Mouse (Mus musculus) liver, embryonic 14.5 days (tissue): Measurements from ENCODE around the gene Ahcyl2. TPM values are rescaled to one million over a fixed set of nuclear protein-coding genes. Genes with fewer than 3 reads are reported as not detected.

Experiments used
- ATAC-seq: fragments of 200-750 bp; cut with Nextera tagmentation; 2 replicates; pipeline ENCODE4 v1.8.0; 2017; ENCODE audit warnings: moderate number of reproducible peaks, mild to moderate bottlenecking, moderate library complexity; ENCODE audit not compliant: insufficient read depth
- DNase-seq, 3 experiments: peaks; one replicate each; pipeline ENCODE4 v3.0.0-alpha.2; 2012 to 2013; ENCODE audit warnings: low read depth in 3 of 3, low spot score in 3 of 3
- H3K27ac ChIP-seq: fragments of 300-500 bp; sonication (generic); 2 replicates; pipeline ENCODE4 v1.5.1; 2014; ENCODE audit warnings: moderate library complexity, mild to moderate bottlenecking, control low read depth, inconsistent platforms
- H3K27me3 ChIP-seq: fragments of 300-500 bp; sonication (generic); 2 replicates; pipeline ENCODE4 v1.6.1; 2014; ENCODE audit warnings: mild to moderate bottlenecking, low read length, moderate library complexity; ENCODE audit not compliant: control insufficient read depth, insufficient read depth
- H3K36me3 ChIP-seq: fragments of 300-500 bp; sonication (generic); replicated peaks from 2 replicates; pipeline ENCODE4 v1.6.1; 2014; ENCODE audit warnings: low read depth; ENCODE audit not compliant: control insufficient read depth, insufficient read depth
- H3K4me1 ChIP-seq, 2 experiments: fragments of 200-500 bp in 1 of 2; fragments of 300-500 bp in 1 of 2; sonication (generic) in 1 of 2; replicated peaks; 2 replicates each; pipeline ENCODE4 v1.6.1; 2012 to 2014; ENCODE audit warnings: antibody characterized with exemption in 1 of 2, inconsistent platforms in 1 of 2, low read length in 1 of 2; ENCODE audit not compliant: control insufficient read depth in 2 of 2, insufficient read depth in 2 of 2
- H3K4me2 ChIP-seq: fragments of 300-500 bp; sonication (generic); 2 replicates; pipeline ENCODE4 v1.6.1; 2014; ENCODE audit warnings: low read depth, mild to moderate bottlenecking, control low read depth, moderate library complexity
- H3K4me3 ChIP-seq, 2 experiments: fragments of 200-500 bp in 1 of 2; fragments of 300-500 bp in 1 of 2; sonication (generic) in 1 of 2; 2 replicates each; pipeline ENCODE4 v1.5.1; 2012 to 2014; ENCODE audit warnings: low read depth in 2 of 2, low read length in 2 of 2, mild to moderate bottlenecking in 2 of 2, control low read depth in 1 of 2, inconsistent platforms in 1 of 2, moderate library complexity in 1 of 2; ENCODE audit not compliant: insufficient read depth in 1 of 2
- H3K9ac ChIP-seq: fragments of 300-500 bp; sonication (generic); replicated peaks from 2 replicates; pipeline ENCODE4 v1.6.1; 2014; ENCODE audit warnings: mild to moderate bottlenecking, control low read depth, moderate library complexity
- H3K9me3 ChIP-seq: fragments of 300-500 bp; sonication (generic); 2 replicates; pipeline ENCODE4 v1.6.1; 2016; ENCODE audit warnings: low read length, mixed read lengths; ENCODE audit not compliant: control insufficient read depth
- CTCF ChIP-seq: IDR thresholded peaks from 2 replicates; pipeline ENCODE4 v1.5.1; 2016; ENCODE audit warnings: antibody characterized with exemption, low read depth, control low read depth
- EP300 ChIP-seq: IDR thresholded peaks from 2 replicates; pipeline ENCODE4 v1.6.1; 2016; ENCODE audit warnings: antibody characterized with exemption, low read depth
- WGBS: fragments of 180-500 bp; shearing (Covaris S2); extraction: QIAGEN DNeasy Blood & Tissue Kit; methylation state at CpG from one replicate; pipeline ENCODE4 v1.1.7; 2014; ENCODE audit not compliant: insufficient replicate concordance; 5-methylcytosine and 5-hydroxymethylcytosine counted together
- polyA plus RNA-seq, 2 experiments: library from polyadenylated mRNA; depleted of rRNA in 1 of 2; stranded (reverse) in 1 of 2; unstranded in 1 of 2; fragments of >200 nt; fragmentation: Nextera tagmentation in 1 of 2; extraction: Ambion mirVana in 1 of 2; gene quantifications; 2 replicates each; pipeline versions ENCODE4 v1.2.1 to v1.2.3; 2012 to 2014

Gene Ahcyl2
- polyA plus RNA-seq, 2 experiments, result 3.2 to 4.2 TPM

- H3K9me3 ChIP-seq, result no peaks in the 10 kb centered on the region
- no peaks in the 10 kb centered on the region for H3K36me3 ChIP-seq
- WGBS, result 78% methylated on average over 4 of the region's 4 CpGs
- no peak overlapping the region for H3K4me3 ChIP-seq
- H3K9ac ChIP-seq, result no peak overlapping the region
- no peak for DNase-seq
- no peak overlapping the region for H3K4me2 ChIP-seq
- H3K27ac ChIP-seq, result no peak overlapping the region
- no peaks in the 10 kb centered on the region for H3K27me3 ChIP-seq
- ATAC-seq, result no peak
- H3K4me1 ChIP-seq, result peaks cover 0 to 4% of the 10 kb centered on the region in 2 experiments; a peak in 2 of 4 replicates
- TF ChIP-seq EP300, result no peak
These were observed 109.0 kb downstream of the Ahcyl2 start for GRCm38 (mm10) chr6:29876782-29877181.

GRCm38 (mm10) chr6:29879579-29879978 lies 111.8 kb downstream of the Ahcyl2 start:
- no peak overlapping the region for H3K4me3 ChIP-seq
- TF ChIP-seq CTCF (no peak), EP300 (no peak)
- no peaks in the 10 kb centered on the region for H3K9me3 ChIP-seq
- H3K27me3 ChIP-seq, result no peaks in the 10 kb centered on the region
- no peak for ATAC-seq
- H3K4me1 ChIP-seq, result no peaks in the 10 kb centered on the region
- no peaks in the 10 kb centered on the region for H3K36me3 ChIP-seq
- no peak overlapping the region for H3K27ac ChIP-seq
- no peak overlapping the region for H3K4me2 ChIP-seq
- no peak overlapping the region for H3K9ac ChIP-seq
- DNase-seq, result no peak

- H3K36me3 ChIP-seq, result no peaks in the 10 kb centered on the region
- no peak overlapping the region for H3K4me2 ChIP-seq
- no peak overlapping the region for H3K27ac ChIP-seq
- H3K9ac ChIP-seq, result no peak overlapping the region
- no peak for ATAC-seq
- no peaks in the 10 kb centered on the region for H3K9me3 ChIP-seq
- 72% methylated on average over 3 of the region's 3 CpGs for whole genome bisulfite sequencing
- no peak for DNase-seq
- H3K27me3 ChIP-seq, result no peaks in the 10 kb centered on the region
- no peaks in the 10 kb centered on the region for H3K4me1 ChIP-seq
- TF ChIP-seq EP300 (no peak), CTCF (no peak)
- H3K4me3 ChIP-seq, result no peak overlapping the region
These were observed 113.0 kb downstream of the Ahcyl2 start for GRCm38 (mm10) chr6:29880796-29881195.

GRCm38 (mm10) chr6:29881936-29882335 lies 114.1 kb downstream of the Ahcyl2 start:
- Histone ChIP-seq H3K4me1 (no peaks in the 10 kb centered on the region), H3K27me3 (no peaks in the 10 kb centered on the region), H3K36me3 (no peaks in the 10 kb centered on the region), H3K4me3 (no peak overlapping the region), H3K4me2 (no peak overlapping the region), H3K9ac (no peak overlapping the region), H3K9me3 (no peaks in the 10 kb centered on the region), H3K27ac (no peak overlapping the region)
- 86% methylated on average over 2 of the region's 2 CpGs for WGBS
- no peak for ATAC-seq
- DNase-seq, result no peak
- TF ChIP-seq EP300 (no peak), CTCF (no peak)

GRCm38 (mm10) chr6:29882870-29883269 lies 115.1 kb downstream of the Ahcyl2 start:
- no peak for ATAC-seq
- 69% methylated on average over 6 of the region's 6 CpGs for WGBS
- DNase-seq, result no peak
- Histone ChIP-seq H3K9me3 (no peaks in the 10 kb centered on the region), H3K4me2 (no peak overlapping the region), H3K9ac (no peak overlapping the region), H3K4me3 (no peak overlapping the region), H3K27me3 (no peaks in the 10 kb centered on the region), H3K4me1 (no peaks in the 10 kb centered on the region), H3K36me3 (no peaks in the 10 kb centered on the region), H3K27ac (no peak overlapping the region)
- no peak for TF ChIP-seq CTCF
- no peak for TF ChIP-seq EP300

GRCm38 (mm10) chr6:29891151-29891550 lies 123.3 kb downstream of the Ahcyl2 start:
- H3K9ac ChIP-seq, result no peak overlapping the region
- no peak overlapping the region for H3K27ac ChIP-seq
- DNase-seq, result no peak
- no peaks in the 10 kb centered on the region for H3K36me3 ChIP-seq
- no peak for ATAC-seq
- 79% methylated on average over 11 of the region's 11 CpGs for WGBS
- no peak overlapping the region for H3K4me2 ChIP-seq
- TF ChIP-seq EP300 (no peak), CTCF (no peak)
- no peaks in the 10 kb centered on the region for H3K9me3 ChIP-seq
- no peak overlapping the region for H3K4me3 ChIP-seq
- no peaks in the 10 kb centered on the region for H3K27me3 ChIP-seq
- H3K4me1 ChIP-seq, result no peaks in the 10 kb centered on the region
